Mouse (Mus musculus): ENCODE measurements around the gene Foxn4.

Gene Foxn4

GRCm38 (mm10) chr5:114279382-114280143 lies 6.0 kb upstream of the Foxn4 start:
- no peak for DNase-seq (ENCODE audit: low spot score in 2 of 2)

DNA sequence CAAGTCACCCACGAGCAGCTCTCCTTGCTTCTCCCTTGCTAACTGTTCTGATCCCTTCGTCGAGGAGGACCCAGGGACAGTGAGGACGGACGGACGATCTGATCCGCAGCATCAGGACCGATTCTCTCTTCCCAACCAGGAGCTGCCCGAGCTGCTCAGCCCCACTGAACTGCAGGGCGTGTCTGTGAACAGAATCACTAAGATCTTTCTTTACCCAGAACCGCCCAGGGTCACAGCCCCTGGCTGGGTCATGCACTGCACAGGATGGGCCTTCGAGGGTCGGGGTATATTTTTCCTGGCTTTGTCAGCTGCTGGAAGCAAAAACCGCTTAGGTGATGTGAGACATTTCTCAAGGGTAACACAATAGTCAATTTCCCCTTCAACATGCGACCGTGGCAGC lies 2.4 kb upstream of the Foxn4 start:
- no peak for DNase-seq (ENCODE audit: low spot score in 2 of 2)

- DNase-seq (ENCODE audit: low spot score in 2 of 2): no peak
Observed at GRCm38 (mm10) chr5:114275339-114275738, 1.7 kb upstream of the Foxn4 start.

- no peak for DNase-seq (ENCODE audit: low spot score in 2 of 2)
Observed at GRCm38 (mm10) chr5:114269984-114270383, 3.6 kb downstream of the Foxn4 start.

- DNase-seq (ENCODE audit: low spot score in 2 of 2): no peak
Observed at GRCm38 (mm10) chr5:114269499-114269898, 4.1 kb downstream of the Foxn4 start.

GRCm38 (mm10) chr5:114268646-114269045 lies 5.0 kb downstream of the Foxn4 start:
- DNase-seq (ENCODE audit: low spot score in 2 of 2): no peak

GRCm38 (mm10) chr5:114264791-114265190 lies 8.8 kb downstream of the Foxn4 start:
- DNase-seq (ENCODE audit: low spot score in 2 of 2): no peak

- no peak for DNase-seq (ENCODE audit: low spot score in 2 of 2)
Observed at GRCm38 (mm10) chr5:114264030-114264459, 9.6 kb downstream of the Foxn4 start.

- DNase-seq (ENCODE audit: low spot score in 2 of 2): no peak
Observed at GRCm38 (mm10) chr5:114261494-114261893, 12.1 kb downstream of the Foxn4 start.

- DNase-seq (ENCODE audit: low spot score in 2 of 2): no peak
Observed at GRCm38 (mm10) chr5:114259495-114259894, 14.1 kb downstream of the Foxn4 start.

- DNase-seq (ENCODE audit: low spot score in 2 of 2): peak; percentile 13 to 37
Observed at GRCm38 (mm10) chr5:114248174-114248589, 25.4 kb downstream of the Foxn4 start.

DNA sequence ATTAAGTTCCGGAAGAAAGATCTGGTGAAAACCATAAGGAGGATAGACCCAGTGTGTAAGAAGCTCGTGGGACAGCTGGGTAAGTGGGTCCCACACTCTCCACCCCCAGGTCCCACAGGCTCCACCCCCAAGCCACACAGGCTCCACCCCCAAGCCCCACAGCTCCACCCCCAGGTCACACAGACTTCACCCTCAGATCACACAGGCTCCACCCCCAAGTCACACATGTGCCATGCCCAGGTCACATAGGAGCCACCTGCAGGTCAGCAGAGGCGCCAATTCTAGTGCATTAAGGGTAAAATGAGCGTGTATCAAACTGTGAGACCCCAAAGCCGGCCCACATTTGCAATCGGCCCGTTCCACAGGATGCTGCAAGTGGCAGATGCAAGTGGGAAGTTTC lies 27.1 kb downstream of the Foxn4 start:
- DNase-seq (ENCODE audit: low spot score in 2 of 2): no peak

GRCm38 (mm10) chr5:114239737-114240136 lies 33.9 kb downstream of the Foxn4 start:
- DNase-seq (ENCODE audit: low spot score in 2 of 2): no peak

DNA sequence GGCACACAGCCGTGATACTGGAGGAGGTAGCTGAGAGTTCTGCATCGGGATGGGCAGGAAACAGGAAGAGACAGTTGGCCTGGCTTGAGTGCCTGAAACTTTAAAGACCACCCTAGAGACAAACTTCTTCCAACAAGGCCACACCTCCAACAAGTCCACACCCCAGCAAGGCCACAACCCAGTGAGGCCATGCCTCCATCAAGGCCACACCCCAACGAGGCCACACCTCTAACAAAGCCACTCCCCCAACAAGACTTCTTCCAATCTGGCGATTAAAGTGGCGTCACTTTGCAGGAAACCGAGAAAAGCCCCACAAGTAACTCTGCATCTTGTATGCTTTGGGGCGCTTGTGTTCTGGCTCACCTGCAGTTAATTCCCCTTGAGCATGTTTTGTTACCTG lies 34.7 kb downstream of the Foxn4 start:
- DNase-seq (ENCODE audit: low spot score in 2 of 2): no peak

- DNase-seq (ENCODE audit: low spot score in 2 of 2): no peak
Observed at GRCm38 (mm10) chr5:114228901-114229300, 44.7 kb downstream of the Foxn4 start.

DNA sequence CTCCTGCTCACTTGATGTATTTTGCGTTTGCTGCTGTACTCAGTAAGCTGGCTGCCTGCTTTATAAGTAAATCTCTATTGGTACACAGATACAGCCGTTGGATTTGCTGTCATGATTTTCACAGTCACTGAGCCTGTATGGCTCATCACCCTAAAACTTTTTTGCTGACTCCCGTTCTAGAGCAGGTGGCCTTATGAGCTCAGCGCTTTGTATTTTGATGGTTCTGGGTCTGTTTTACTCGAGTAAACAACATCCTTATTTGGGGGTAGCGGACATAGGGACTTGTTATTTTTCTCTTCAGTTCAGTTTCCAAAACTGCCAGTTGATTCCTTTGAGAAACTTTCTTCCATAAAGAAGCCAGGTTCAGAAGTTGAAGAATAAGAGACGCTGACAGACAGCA lies 47.6 kb downstream of the Foxn4 start:
- no peak for DNase-seq (ENCODE audit: low spot score in 2 of 2)

GRCm38 (mm10) chr5:114218771-114219170 lies 54.8 kb downstream of the Foxn4 start:
- no peak for DNase-seq (ENCODE audit: low spot score in 2 of 2)

DNA sequence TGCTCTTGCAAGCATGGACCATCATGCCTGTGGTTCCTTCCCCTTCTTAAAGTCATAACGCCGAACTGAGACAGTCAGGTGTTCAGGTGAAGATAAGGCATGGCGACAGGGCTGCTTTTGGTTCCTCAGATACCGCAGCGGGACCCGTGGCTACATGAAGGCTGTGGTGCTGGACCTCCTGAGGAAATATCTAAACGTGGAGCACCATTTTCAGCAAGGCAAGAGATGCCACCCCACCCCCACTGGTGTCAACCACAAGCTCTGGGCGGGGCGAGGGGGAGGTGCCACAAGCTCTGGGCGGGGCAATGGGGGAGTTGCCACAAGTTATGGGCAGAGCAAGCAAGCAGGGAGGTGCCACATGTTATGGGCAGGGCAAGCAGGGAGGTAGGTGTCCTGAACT lies 60.4 kb downstream of the Foxn4 start:
- DNase-seq (ENCODE audit: low spot score in 2 of 2): peak; percentile 73 to 78

- DNase-seq (ENCODE audit: low spot score in 2 of 2): no peak
Observed at GRCm38 (mm10) chr5:114206158-114206557, 67.4 kb downstream of the Foxn4 start.
